Mouse (Mus musculus): ENCODE results near the gene Tagap1. TPM values are rescaled to one million over a fixed set of nuclear protein-coding genes. Genes with fewer than 3 reads are reported as not detected.
"Not testable (repeated sequence)": the region's sequence is repeated elsewhere in the genome, so short reads cannot be mapped to it uniquely, and the experiment has no call there.

Tagap1 gene
- 28.8 and 29.2 TPM in 2 replicates for polyA plus RNA-seq (2016; fragmentation: Nextera tagmentation; extraction: Ambion mirVana)

DNA sequence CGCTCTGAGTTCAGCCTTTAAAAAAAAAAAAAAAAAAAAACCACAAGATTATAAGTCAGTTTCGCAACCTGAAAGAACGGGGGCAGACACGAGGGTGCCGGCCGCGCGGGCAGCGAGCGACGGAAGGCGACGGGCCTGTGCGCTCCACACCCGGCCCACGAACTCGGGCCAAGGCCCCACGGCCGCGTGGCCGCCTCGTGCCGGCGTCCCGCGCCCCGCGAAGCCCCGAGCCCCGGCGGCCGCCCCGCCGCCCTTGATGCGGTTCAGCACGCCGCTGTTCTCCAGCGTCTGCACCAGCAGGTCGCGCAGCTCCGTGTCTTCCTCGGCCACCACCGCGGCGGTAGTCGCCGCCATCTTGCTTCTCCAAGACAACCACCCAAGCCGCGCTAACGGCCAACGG, at the start of gene Tagap1:
Gene Tagap1, minus strand, starts transcription at position 381 of the 400 bp plus-strand sequence.
- H3K4me1 ChIP-seq (replicated peaks); H3K27me3 ChIP-seq (replicated peaks); H3K36me3 ChIP-seq; H3K9me3 ChIP-seq (replicated peaks): not testable (repeated sequence)
- Histone ChIP-seq H3K4me3 (peak within 1 kb of the TSS; percentile 74), H3K9ac (peak within 1 kb of the TSS; percentile 88), H3K27ac (ENCODE audit: poor library complexity, severe bottlenecking) (peak within 1 kb of the TSS; percentile 84), H3K4me2 (peak within 1 kb of the TSS; percentile 60)
- WGBS: under 1% methylated on average over 41 of the region's 51 CpGs
- peak; percentile 23; the same call in 1 of the 2 replicates for ATAC-seq (ENCODE audit: insufficient number of reproducible peaks, low FRiP score)

DNA sequence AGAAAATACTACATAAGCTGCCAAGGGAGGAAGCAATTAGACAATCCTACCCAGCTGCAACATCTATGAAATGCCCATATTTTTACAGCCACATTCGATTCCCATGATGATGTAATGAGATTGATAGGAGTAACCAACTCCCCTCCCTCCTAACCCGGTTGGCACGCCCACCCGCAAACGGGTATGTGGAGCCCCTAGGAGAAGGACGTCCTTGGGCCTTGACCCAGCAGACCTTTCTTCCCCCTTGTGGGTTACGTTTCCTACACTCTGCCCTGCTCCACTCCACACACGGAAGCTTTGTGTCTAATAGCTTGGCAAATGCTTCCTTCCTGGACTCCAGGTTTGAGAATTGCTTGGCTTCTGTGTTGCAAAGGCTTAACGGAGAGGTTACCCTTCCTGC, 48.9 kb upstream of the Tagap1 start:
- WGBS: 79% methylated on average over 7 of the region's 9 CpGs

DNA sequence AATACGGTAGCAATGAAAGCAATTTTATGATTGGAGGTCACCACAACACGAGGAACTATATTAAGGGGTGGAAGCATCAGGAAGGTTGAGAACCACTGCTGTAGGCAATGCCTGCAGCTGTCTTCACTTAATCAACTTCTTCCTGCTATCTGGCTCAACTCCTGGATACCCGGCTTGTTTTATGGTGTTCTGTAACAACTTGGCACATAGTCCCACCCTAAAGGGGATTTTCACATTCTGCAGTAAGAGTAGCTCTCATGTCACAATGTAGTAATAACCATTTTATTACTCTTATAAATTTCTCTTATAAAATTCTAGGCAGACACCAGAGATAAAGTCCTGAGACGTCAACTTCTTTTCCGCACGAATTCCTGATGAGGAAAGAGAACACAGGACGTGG, 48.5 kb upstream of the Tagap1 start:
- not testable (repeated sequence) for H3K9me3 ChIP-seq (replicated peaks); H3K9ac ChIP-seq; H3K4me2 ChIP-seq; H3K36me3 ChIP-seq; ATAC-seq (ENCODE audit: insufficient number of reproducible peaks, low FRiP score); H3K4me3 ChIP-seq; H3K27me3 ChIP-seq (replicated peaks); H3K27ac ChIP-seq (ENCODE audit: poor library complexity, severe bottlenecking); H3K4me1 ChIP-seq (replicated peaks)
- WGBS: no CpG with 5 or more reads among the region's 7 CpGs

More for the DNA sequence above, 48.9 kb upstream of the Tagap1 start:
- not testable (repeated sequence) for H3K36me3 ChIP-seq; H3K4me1 ChIP-seq (replicated peaks); ATAC-seq (ENCODE audit: insufficient number of reproducible peaks, low FRiP score); H3K27me3 ChIP-seq (replicated peaks); H3K4me2 ChIP-seq; H3K9me3 ChIP-seq (replicated peaks); H3K9ac ChIP-seq; H3K27ac ChIP-seq (ENCODE audit: poor library complexity, severe bottlenecking); H3K4me3 ChIP-seq

DNA sequence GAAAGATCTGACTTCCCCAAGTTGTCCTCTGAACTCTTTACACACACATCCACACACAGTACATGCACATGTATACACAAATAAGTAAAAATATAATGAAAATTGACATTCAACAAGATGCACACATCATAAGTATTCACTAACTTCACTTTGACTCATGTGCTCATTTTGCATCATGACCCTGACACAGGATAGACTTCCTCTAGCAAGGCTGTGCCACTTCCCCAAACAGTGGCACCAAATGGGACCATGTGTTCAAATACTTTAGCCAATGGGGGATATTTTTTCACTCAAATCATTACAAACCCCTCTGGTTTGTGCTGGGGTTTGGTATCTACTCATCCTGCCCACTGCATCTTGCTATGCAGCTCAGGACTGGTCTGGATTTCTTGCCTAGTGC, 47.9 kb upstream of the Tagap1 start:
- not testable (repeated sequence) for H3K4me1 ChIP-seq (replicated peaks); H3K4me2 ChIP-seq; H3K36me3 ChIP-seq; H3K9me3 ChIP-seq (replicated peaks); H3K9ac ChIP-seq; H3K27ac ChIP-seq (ENCODE audit: poor library complexity, severe bottlenecking); ATAC-seq (ENCODE audit: insufficient number of reproducible peaks, low FRiP score); H3K4me3 ChIP-seq; H3K27me3 ChIP-seq (replicated peaks)

DNA sequence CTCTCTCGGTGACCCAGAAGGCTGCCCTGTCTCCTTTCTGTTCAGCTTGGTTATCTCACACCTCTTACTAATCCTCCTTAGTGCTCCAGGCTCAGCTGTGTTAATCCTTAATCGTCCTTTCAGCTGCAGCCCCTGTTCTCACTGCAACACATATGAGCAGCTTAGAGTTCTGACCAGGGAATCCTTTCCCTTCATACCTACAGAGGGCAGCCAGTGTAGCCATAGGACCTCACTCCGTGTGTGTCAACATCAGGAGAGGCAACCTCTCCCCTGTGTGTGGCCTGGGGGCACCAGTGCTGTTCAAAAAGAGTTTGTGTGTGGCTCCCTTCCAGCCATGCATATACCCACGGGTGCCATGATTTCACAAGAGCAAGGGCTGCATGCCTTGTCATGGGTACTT, 44.7 kb upstream of the Tagap1 start:
- H3K27ac ChIP-seq (ENCODE audit: poor library complexity, severe bottlenecking); H3K9me3 ChIP-seq (replicated peaks); H3K9ac ChIP-seq; H3K4me3 ChIP-seq; H3K27me3 ChIP-seq (replicated peaks); H3K4me1 ChIP-seq (replicated peaks); ATAC-seq (ENCODE audit: insufficient number of reproducible peaks, low FRiP score); H3K4me2 ChIP-seq; H3K36me3 ChIP-seq: not testable (repeated sequence)
- WGBS: 33% methylated on average over 3 of the region's 4 CpGs

DNA sequence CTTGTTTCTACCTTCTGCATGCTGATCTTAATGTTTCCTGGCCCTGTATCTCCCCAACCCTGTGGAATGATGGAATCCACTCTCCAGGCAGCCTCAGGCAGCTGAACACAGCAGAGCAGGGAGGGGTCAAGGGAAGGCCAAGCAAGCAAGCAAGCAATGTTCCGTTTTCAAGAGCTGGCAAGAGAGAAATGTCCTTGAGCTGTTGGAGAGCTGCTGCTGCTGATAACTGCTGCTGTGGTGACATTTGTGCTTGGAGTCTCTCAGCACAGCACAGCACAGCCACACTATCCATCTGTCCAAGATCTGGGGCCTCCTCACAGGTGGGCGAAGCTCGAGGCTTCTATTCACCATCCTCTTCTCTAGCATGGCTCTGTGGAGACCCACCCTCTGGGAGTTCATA, 42.4 kb upstream of the Tagap1 start:
- not testable (repeated sequence) for H3K27ac ChIP-seq (ENCODE audit: poor library complexity, severe bottlenecking); H3K4me2 ChIP-seq; H3K9ac ChIP-seq; H3K4me1 ChIP-seq (replicated peaks); H3K9me3 ChIP-seq (replicated peaks); H3K4me3 ChIP-seq; H3K36me3 ChIP-seq; H3K27me3 ChIP-seq (replicated peaks)
- ATAC-seq (ENCODE audit: insufficient number of reproducible peaks, low FRiP score): peak; percentile 73
- WGBS: no CpG with 5 or more reads among the region's 3 CpGs

DNA sequence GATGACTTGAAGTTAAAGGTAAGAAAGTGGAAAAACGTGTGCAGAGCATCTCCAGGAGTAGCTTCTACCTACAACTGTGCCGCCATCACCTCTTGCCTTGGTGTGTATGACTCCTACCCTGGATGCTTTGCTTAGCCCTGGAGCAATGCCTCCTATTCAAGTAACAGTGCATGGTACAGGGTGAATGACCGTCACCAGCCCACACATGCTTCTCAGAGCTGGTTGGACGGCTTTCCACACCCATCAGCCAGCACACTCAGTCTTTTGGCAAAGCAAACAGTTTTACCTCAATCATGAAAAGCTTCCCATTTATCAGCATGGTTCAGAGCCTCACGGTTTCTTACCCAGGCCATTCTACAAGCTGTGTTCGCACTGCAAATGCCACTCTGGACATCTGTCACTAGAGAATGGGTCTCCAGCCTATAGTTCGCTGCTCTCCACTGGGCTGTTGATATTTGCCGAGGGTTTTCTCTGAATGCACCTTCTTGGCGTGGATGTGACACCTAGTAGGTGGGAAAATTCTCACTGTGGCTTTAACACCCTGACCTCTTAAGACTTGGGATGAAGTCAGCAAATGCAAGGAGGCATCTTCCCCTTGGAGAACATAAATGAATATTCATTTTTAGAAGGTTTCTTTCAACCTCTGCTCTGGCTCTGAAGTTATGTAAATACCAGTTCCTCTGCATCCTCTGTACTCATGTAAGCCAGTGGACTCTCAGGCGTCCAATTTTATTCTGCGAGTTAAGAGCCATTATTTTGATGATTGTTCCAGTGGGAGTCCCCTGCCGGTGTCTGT, 41.0 kb upstream of the Tagap1 start:
- not testable (repeated sequence) for H3K4me2 ChIP-seq; H3K9ac ChIP-seq; H3K27me3 ChIP-seq (replicated peaks); H3K27ac ChIP-seq (ENCODE audit: poor library complexity, severe bottlenecking); H3K4me1 ChIP-seq (replicated peaks); H3K36me3 ChIP-seq; H3K9me3 ChIP-seq (replicated peaks); ATAC-seq (ENCODE audit: insufficient number of reproducible peaks, low FRiP score); H3K4me3 ChIP-seq
- 78% methylated on average over 7 of the region's 12 CpGs for WGBS

DNA sequence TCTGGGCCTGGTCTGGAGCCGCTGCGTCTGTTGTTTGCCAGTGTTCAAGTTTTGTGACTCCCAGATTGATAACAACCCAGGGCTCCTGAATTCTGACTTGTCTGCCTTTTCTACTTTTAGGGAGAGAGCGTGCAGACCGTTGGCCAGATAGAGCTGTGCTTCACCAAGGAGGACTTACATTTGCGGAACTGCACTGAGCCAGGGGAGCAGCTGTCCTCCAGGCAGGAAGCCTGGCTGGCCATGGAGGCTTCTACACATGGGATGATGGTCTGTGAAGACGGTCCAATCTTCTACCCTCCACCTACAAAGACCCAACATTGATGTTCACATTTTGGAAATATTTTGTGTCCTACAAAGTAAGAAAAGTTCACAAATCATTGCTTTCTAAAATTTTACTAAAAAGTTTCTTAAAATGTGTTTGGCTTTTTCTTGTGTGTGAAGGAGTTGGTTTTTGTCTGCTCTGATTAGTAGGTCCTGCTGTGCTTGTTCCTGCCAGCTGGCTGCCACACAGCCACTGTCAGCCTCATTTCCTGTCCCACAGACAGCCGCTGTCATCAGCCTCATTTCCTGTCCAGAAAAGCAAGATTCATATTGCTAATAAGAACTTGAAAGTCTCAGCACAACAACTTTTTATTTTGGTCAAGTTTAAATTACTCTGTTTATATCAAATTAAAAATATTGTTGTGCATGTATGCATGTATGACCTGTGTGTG, 37.0 kb upstream of the Tagap1 start:
- not testable (repeated sequence) for H3K27ac ChIP-seq (ENCODE audit: poor library complexity, severe bottlenecking); H3K9me3 ChIP-seq (replicated peaks); H3K4me3 ChIP-seq; H3K4me1 ChIP-seq (replicated peaks); H3K36me3 ChIP-seq; H3K4me2 ChIP-seq; H3K9ac ChIP-seq; H3K27me3 ChIP-seq (replicated peaks); ATAC-seq (ENCODE audit: insufficient number of reproducible peaks, low FRiP score)
- 42% methylated on average over 2 of the region's 7 CpGs for WGBS

DNA sequence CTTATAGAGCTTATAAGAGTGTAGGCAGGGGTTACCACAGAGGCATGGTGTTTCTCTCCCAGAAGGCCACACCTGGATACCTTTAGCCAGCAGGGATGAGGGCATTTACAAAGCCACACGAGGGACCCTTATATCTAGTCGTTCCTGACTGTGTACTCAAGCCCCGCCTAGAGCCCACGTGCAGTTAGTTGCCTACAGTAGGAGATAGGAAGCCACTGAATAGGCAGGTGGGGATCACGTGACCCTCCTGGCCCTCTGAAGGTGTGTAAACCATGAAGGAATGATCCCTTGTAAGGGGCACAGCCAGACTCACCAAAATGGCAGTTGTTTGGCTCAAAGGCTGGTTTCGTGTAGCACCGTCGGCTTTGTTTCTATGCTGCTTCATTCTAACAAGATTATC, 35.9 kb upstream of the Tagap1 start:
- not testable (repeated sequence) for H3K27me3 ChIP-seq (replicated peaks); H3K9me3 ChIP-seq (replicated peaks); H3K27ac ChIP-seq (ENCODE audit: poor library complexity, severe bottlenecking); H3K4me2 ChIP-seq; H3K9ac ChIP-seq; H3K4me3 ChIP-seq; H3K36me3 ChIP-seq; ATAC-seq (ENCODE audit: insufficient number of reproducible peaks, low FRiP score); H3K4me1 ChIP-seq (replicated peaks)
- WGBS: 82% methylated on average over 8 of the region's 8 CpGs

DNA sequence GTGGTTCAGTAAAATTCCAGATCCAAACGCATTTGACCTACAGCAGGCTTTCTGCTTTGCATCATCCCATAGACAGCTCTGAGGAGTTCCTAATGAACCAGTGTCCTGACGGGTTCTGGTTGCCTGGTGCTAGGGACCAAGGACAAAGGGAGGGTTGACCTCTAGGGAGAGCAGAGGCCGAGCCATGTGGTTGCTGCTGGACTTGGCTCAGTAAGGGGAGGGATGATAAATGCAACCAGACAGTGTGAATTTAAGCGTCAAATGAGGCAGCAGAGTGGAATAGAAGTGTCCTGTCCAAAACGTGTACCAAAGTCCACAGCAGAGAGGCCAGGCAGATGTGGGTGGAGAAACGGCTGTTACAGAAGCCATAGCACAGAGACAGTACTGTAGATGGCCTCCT, 34.5 kb upstream of the Tagap1 start:
- H3K4me1 ChIP-seq (replicated peaks); H3K27ac ChIP-seq (ENCODE audit: poor library complexity, severe bottlenecking); ATAC-seq (ENCODE audit: insufficient number of reproducible peaks, low FRiP score); H3K27me3 ChIP-seq (replicated peaks); H3K4me2 ChIP-seq; H3K9ac ChIP-seq; H3K4me3 ChIP-seq; H3K36me3 ChIP-seq; H3K9me3 ChIP-seq (replicated peaks): not testable (repeated sequence)
- no CpG with 5 or more reads among the region's 6 CpGs for WGBS

DNA sequence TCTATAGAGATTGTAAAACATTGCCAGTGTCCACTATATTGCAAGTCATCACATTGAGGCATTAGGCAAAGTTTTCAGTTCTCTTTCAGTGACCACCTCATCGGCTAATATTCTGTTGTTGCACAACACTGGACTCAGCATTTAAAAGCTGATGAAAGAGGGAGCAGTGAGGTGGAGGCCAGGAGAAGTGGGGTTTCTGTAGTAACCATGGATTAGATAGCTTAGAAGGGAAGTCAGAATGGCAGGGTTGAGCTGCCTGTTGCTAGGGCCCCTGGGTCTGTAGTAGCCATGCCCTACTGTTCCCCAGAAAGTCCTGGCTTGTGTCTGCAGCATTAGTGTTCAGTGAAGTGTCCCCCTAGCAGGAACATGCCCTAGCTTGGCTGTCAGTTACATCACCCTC, 25.2 kb upstream of the Tagap1 start:
- WGBS: 89% methylated on average over 1 of the region's 1 CpGs
- H3K9me3 ChIP-seq (replicated peaks); ATAC-seq (ENCODE audit: insufficient number of reproducible peaks, low FRiP score); H3K36me3 ChIP-seq; H3K4me3 ChIP-seq; H3K4me1 ChIP-seq (replicated peaks); H3K27me3 ChIP-seq (replicated peaks); H3K27ac ChIP-seq (ENCODE audit: poor library complexity, severe bottlenecking); H3K4me2 ChIP-seq; H3K9ac ChIP-seq: not testable (repeated sequence)

DNA sequence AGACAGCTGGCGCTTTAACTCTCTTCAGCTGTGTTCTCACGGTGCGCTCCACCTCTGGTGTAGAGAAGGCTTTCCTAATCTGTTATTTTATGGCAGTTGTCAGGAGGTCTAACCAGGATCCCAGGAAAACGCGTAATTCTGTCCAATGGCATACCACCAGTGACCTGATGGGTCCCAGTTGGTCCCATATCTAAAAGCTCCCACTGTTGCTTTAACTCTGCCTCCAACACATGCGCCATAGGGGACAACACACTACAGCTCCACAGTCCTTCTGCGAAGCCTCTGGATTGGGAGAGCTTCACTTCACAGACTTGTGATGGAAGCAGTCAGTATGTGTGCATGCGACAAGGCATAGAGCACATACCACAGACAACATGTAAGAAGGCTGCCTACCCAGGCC, 19.2 kb upstream of the Tagap1 start:
- 90% methylated on average over 5 of the region's 8 CpGs for whole genome bisulfite sequencing
- H3K27ac ChIP-seq (ENCODE audit: poor library complexity, severe bottlenecking): not testable (repeated sequence)

More for the DNA sequence above, 19.2 kb upstream of the Tagap1 start:
- not testable (repeated sequence) for H3K27me3 ChIP-seq (replicated peaks); H3K9me3 ChIP-seq (replicated peaks); H3K36me3 ChIP-seq; H3K4me1 ChIP-seq (replicated peaks); H3K4me2 ChIP-seq; H3K9ac ChIP-seq; ATAC-seq (ENCODE audit: insufficient number of reproducible peaks, low FRiP score); H3K4me3 ChIP-seq

Data from heart, embryonic 12.5 days (tissue).